Mouse (Mus musculus) splenic B cell, adult 2 months (primary cell): ENCODE results near the gene Utf1.

Experiments
- DNase-seq: peaks from one replicate; pipeline ENCODE4 v3.0.0-alpha.2; 2011; ENCODE audit warnings: low read depth, low spot score
- H3K27me3 ChIP-seq: 2 replicates; pipeline ENCODE4 v1.6.1; 2012; ENCODE audit warnings: mild to moderate bottlenecking, low read length, moderate library complexity, mixed read lengths; ENCODE audit not compliant: control insufficient read depth, poor library complexity, insufficient read depth, severe bottlenecking
- H3K36me3 ChIP-seq: 2 replicates; pipeline ENCODE4 v1.6.1; 2012; ENCODE audit warnings: mild to moderate bottlenecking, low read length, moderate library complexity, mixed read lengths; ENCODE audit not compliant: control insufficient read depth, poor library complexity, insufficient read depth, severe bottlenecking

Gene Utf1

GRCm38 (mm10) chr7:139914141-139915047 lies 29.2 kb upstream of the Utf1 start:
- Histone ChIP-seq H3K36me3 (no peaks in the 10 kb centered on the region), H3K27me3 (no peaks in the 10 kb centered on the region)
- DNase-seq = no peak

GRCm38 (mm10) chr7:139915646-139916257 lies 27.8 kb upstream of the Utf1 start:
- Histone ChIP-seq H3K36me3 (no peaks in the 10 kb centered on the region), H3K27me3 (no peaks in the 10 kb centered on the region)
- no peak for DNase-seq

DNA sequence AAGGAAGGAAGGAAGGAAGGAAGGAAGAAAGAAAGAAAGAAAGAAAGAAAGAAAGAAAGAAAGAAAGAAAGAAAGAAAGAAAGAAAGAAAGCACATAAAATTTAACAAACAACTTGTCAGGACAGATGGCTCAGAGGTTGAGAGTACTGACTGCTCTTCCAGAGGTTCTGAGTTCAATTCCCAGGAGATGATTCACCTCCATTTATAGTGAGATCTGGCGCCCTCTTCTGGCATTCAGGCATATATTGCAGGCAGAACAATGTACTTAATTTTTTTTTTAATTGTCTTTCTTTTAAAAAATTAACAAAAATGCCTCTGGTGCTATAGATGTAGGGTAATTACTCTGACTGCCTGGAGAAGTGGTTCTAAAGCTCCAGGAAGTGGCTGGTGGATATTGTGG lies 27.2 kb upstream of the Utf1 start:
- H3K36me3 ChIP-seq = no peaks in the 10 kb centered on the region
- H3K27me3 ChIP-seq = no peaks in the 10 kb centered on the region
- peak; percentile 29 for DNase-seq

DNA sequence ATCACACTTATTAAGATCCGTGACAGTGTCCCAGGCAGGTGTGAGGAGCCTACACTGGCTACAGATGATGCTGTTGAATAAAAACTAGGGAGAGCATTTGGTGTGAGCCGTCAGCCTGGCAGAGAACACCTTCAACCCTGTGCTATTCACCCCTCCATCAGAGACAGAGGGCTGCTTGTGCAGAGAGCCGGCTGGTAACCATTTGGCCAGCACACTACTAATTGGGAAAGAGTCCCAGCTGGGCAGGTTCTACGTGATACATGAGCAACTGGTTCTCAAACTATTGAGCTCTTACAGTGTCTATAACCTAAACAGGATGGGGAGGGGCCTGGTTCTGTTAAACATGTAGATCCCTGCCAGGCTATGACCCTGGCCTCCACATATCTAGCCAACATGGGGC lies 25.3 kb upstream of the Utf1 start:
- Histone ChIP-seq H3K36me3 (no peaks in the 10 kb centered on the region), H3K27me3 (no peaks in the 10 kb centered on the region)
- DNase-seq = no peak

DNA sequence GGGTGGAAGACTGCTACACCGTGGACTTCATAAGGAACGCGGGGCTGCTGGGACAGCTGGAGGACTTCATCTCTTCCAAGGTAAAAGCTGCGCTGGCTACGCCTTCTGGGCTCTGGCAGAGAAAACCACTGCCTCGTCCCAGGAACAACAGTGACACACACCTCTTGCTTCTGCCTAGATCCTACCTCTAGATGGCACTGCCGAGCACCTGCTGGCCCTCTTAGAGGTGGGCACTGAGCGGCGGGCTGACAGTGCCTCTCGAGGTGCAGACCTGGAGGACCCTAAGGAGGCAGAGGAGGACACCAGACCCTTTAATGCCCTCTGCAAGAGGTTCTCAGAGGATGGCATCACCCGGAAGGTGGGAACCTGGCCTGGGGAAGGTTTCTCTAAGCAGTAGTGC lies 12.9 kb upstream of the Utf1 start:
- Histone ChIP-seq H3K27me3 (no peaks in the 10 kb centered on the region), H3K36me3 (no peaks in the 10 kb centered on the region)
- peak; percentile 65 for DNase-seq

- no peaks in the 10 kb centered on the region for H3K27me3 ChIP-seq
- no peaks in the 10 kb centered on the region for H3K36me3 ChIP-seq
- DNase-seq = no peak
Observed at GRCm38 (mm10) chr7:139936705-139937104, 6.9 kb upstream of the Utf1 start.

DNA sequence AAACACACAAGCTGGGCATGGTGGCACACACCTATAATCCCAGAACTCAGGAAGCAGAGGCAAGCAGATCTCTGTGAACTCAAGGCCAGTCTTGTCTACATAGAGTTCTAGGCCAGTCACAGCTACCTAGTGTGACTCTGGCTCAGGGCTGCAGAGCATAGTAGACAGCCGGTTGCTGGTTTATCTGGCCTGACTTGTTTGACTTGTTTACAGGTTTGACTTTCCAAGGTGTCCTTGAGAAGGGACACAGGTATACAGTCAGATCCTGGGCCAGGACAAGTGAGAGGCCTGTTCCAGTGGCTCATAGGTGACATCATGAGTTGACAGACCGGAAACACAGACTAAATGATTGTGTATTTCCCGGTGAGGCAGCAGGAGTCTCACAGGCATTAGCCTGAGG lies 6.5 kb upstream of the Utf1 start:
- Histone ChIP-seq H3K36me3 (no peaks in the 10 kb centered on the region), H3K27me3 (no peaks in the 10 kb centered on the region)
- DNase-seq = no peak

DNA sequence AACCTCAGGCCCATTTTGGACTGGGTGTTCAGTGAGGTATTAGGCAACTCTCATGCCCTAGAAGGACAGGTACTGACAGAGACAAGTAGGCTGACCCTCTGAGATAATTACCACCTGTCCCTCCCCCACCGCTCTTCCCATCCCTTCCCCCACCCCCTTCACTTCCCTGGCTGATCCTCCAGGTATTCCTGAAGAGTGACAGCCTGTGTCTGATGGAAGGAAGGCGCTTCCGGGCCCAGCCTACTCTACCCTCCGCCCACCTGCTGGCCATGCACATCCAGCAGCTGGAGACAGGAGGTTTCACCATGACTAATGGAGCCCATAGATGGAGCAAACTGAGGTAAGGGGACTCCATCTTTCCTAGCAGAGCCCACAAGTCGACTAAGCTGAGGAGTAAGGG lies 5.8 kb upstream of the Utf1 start:
- no peak for DNase-seq
- H3K27me3 ChIP-seq = no peaks in the 10 kb centered on the region

DNA sequence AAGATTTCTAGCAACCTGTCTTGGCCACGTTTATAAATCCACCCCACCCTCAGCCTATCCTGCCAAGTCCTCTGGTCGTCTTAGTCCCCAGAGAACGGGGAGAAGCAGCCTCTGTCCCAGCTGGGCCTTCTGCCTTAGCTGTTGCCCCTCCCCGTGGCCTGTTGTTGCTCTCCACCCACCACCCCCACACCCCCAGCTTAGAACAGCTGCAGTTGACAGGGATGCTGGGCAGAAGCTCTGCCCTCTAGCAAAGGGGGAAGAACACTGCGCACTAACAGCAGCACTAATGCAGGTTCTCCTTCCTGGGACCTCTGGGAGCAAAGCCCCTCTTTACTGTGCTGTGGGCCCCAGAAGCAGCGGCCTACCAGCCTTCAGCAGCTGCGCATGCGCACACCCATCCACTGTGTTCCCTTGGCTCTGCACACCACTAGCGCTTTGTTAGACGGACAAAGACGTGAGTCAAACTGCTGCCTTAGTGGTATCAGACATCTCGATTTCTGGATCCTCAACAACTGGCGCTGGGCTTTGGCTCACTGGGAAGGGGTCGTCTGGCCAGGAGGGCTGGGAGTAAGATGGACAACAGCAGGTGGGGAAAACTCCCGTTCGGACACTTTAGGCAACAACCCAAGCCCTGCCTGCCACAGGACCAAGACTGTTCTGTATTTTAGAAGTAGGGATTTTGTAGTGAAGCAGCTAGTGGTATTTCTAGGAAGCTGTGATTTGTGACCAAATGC lies 2.9 kb upstream of the Utf1 start:
- no peaks in the 10 kb centered on the region for H3K36me3 ChIP-seq
- DNase-seq = no peak

More for the DNA sequence above, 5.8 kb upstream of the Utf1 start:
- H3K36me3 ChIP-seq = no peaks in the 10 kb centered on the region

DNA sequence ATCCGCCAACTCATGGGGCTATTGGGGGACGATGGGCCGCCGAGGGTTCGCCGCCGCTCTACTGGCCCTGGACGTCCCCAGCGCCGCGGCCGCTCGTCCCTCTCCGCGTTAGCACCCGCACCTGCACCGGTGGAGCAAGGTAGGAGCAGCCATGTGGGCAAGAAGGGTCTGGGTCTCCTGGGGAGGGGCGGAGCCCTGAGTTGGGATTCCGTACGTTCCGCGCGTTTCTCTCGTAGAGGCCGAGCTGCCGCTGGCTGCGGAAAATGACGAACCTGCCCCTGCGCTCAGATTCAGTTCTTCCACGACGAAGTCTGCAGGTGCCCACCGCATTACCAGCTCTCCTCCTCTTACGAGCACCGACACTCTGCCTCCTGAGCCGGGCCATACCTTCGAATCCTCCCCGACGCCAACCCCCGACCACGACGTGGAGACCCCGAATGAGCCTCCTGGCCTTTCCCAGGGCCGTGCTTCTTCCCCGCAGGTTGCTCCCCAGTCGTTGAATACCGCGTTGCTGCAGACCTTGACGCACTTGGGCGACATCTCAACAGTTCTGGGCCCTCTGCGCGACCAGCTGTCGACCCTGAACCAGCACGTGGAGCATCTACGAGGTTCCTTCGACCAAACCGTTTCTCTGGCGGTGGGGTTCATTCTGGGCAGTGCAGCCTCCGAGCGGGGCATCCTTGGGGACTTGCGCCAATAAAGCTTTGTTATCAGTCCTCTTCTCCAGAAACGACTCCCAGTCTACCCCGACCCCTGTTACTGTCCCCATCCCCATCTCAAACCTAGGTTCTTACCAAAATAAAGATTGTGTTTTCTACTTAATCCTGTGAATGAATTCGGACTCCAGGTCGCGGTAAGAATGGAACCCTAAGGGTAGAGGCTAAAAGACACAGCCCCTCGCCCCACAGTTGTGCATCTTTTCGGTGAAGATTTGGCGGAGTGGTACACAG lies 977 bp downstream of the Utf1 start:
- Histone ChIP-seq H3K36me3 (no peaks in the 10 kb centered on the region), H3K27me3 (no peaks in the 10 kb centered on the region; the same call in 1 of the 2 replicates)
- peak; percentile 37 for DNase-seq

More for the DNA sequence above, 2.9 kb upstream of the Utf1 start:
- H3K27me3 ChIP-seq = no peaks in the 10 kb centered on the region

DNA sequence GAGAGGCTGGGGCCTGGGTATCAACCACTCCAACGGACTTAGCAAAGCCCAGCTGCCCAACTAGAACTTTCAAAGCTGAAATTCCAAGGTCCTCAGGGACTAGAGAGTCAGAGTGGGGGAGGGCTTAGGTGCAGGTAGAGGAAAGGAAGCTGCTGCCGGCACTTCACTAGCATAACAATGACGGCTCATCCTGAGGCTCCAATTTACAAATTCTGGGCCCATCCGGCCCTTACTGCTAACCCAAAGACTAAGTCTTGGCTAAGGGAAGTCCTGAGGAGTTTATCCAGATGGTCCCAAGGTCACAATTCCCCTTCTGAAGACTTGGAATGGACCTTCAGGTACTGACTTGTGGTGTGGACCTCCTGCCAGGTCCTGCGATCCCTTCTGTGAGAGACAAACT lies 1.9 kb downstream of the Utf1 start:
- DNase-seq = no peak

GRCm38 (mm10) chr7:139946032-139946431 lies 2.4 kb downstream of the Utf1 start:
- Histone ChIP-seq H3K36me3 (no peaks in the 10 kb centered on the region), H3K27me3 (no peaks in the 10 kb centered on the region; the same call in 1 of the 2 replicates)
- no peak for DNase-seq

More for the DNA sequence above, 1.9 kb downstream of the Utf1 start:
- Histone ChIP-seq H3K27me3 (no peaks in the 10 kb centered on the region; the same call in 1 of the 2 replicates), H3K36me3 (no peaks in the 10 kb centered on the region)

GRCm38 (mm10) chr7:139949893-139950282 lies 6.3 kb downstream of the Utf1 start:
- peak; percentile 69 for DNase-seq
- no peaks in the 10 kb centered on the region; the same call in 1 of the 2 replicates for H3K27me3 ChIP-seq
- H3K36me3 ChIP-seq = no peaks in the 10 kb centered on the region
